Mouse (Mus musculus) c-Kit-positive CD71-negative TER-119-negative erythroid progenitor cells, embryonic 14.5 days (primary cell): Measurements from ENCODE around the gene C5ar2.
"Not testable (repeated sequence)": the region's sequence is repeated elsewhere in the genome, so short reads cannot be mapped to it uniquely, and the experiment has no call there.

Experiments used
- DNase-seq: peaks from one replicate; pipeline ENCODE4 v3.0.0-alpha.2; 2013; ENCODE audit warnings: low read depth

C5ar2 gene

GRCm38 (mm10) chr7:16257830-16258229, 13.9 kb upstream of the C5ar2 start:
- no peak for DNase-seq

- not testable (repeated sequence) for DNase-seq
These were observed 12.0 kb upstream of the C5ar2 start for GRCm38 (mm10) chr7:16255963-16256362.

GRCm38 (mm10) chr7:16254195-16254594, 10.2 kb upstream of the C5ar2 start:
- DNase-seq, result no peak

- no peak for DNase-seq
These were observed 6.7 kb upstream of the C5ar2 start for GRCm38 (mm10) chr7:16250687-16251086.

- no peak for DNase-seq
These were observed 2.0 kb upstream of the C5ar2 start for GRCm38 (mm10) chr7:16245958-16246357.

- DNase-seq, result no peak
These were observed 1.8 kb downstream of the C5ar2 start for GRCm38 (mm10) chr7:16242198-16242597.

GRCm38 (mm10) chr7:16241787-16242186, 2.2 kb downstream of the C5ar2 start:
- no peak for DNase-seq

- no peak for DNase-seq
These were observed 3.0 kb downstream of the C5ar2 start for GRCm38 (mm10) chr7:16240978-16241303.

- DNase-seq, result no peak
These were observed 3.5 kb downstream of the C5ar2 start for GRCm38 (mm10) chr7:16240281-16240977.

GRCm38 (mm10) chr7:16239554-16239997, 4.4 kb downstream of the C5ar2 start:
- no peak for DNase-seq

GRCm38 (mm10) chr7:16229869-16230268, 14.1 kb downstream of the C5ar2 start:
- DNase-seq, result no peak

- peak; percentile 96 for DNase-seq
These were observed 22.2 kb downstream of the C5ar2 start, which contains the start of gene Dhx34 for GRCm38 (mm10) chr7:16221582-16222272. Dhx34 (minus strand) TSS chr7:16222037.

GRCm38 (mm10) chr7:16213986-16214385, 30.0 kb downstream of the C5ar2 start:
- no peak for DNase-seq

GRCm38 (mm10) chr7:16213196-16213595, 30.8 kb downstream of the C5ar2 start:
- no peak for DNase-seq

- no peak for DNase-seq
These were observed 33.0 kb downstream of the C5ar2 start for GRCm38 (mm10) chr7:16210862-16211365.

GRCm38 (mm10) chr7:16208781-16209665, 34.9 kb downstream of the C5ar2 start:
- no peak for DNase-seq

GRCm38 (mm10) chr7:16207496-16207895, 36.5 kb downstream of the C5ar2 start:
- DNase-seq, result no peak

GRCm38 (mm10) chr7:16207076-16207475, 36.9 kb downstream of the C5ar2 start:
- DNase-seq, result no peak

GRCm38 (mm10) chr7:16204791-16205190, 39.2 kb downstream of the C5ar2 start:
- DNase-seq, result no peak

- DNase-seq, result no peak
These were observed 40.5 kb downstream of the C5ar2 start for GRCm38 (mm10) chr7:16203505-16203903.

- DNase-seq, result no peak
These were observed 41.0 kb downstream of the C5ar2 start for GRCm38 (mm10) chr7:16202756-16203504.

- DNase-seq, result no peak
These were observed 42.8 kb downstream of the C5ar2 start for GRCm38 (mm10) chr7:16201136-16201535.
